Mouse (Mus musculus): ENCODE data around the gene Zc3h12b. TPM values are rescaled to one million over a fixed set of nuclear protein-coding genes. Genes with fewer than 3 reads are reported as not detected.
"Not testable (repeated sequence)": the region's sequence is repeated elsewhere in the genome, so short reads cannot be mapped to it uniquely, and the experiment has no call there.

Gene Zc3h12b
- 10 to 100 TPM; 24.4 to 24.5 TPM for total RNA-seq (2021)
- long read RNA-seq, partial matches to known transcripts, result 1 of 6 reads
- long read RNA-seq, other reads (novel, unspliced or antisense), result 3 of 6 reads

- peak; percentile 72 to 79 for DNase-seq (ENCODE audit: low spot score in 2 of 2)
These were observed at the start of gene Zc3h12b for GRCm38 (mm10) chrX:95711227-95712111. Gene Zc3h12b, plus strand, starts transcription at chrX:95711678.

GRCm38 (mm10) chrX:95682206-95682605 lies 29.3 kb upstream of the Zc3h12b start:
- DNase-seq (ENCODE audit: low spot score in 2 of 2), result no peak

- peak in 1 of 2 experiments; percentile 17 for DNase-seq (ENCODE audit: low spot score in 2 of 2)
These were observed 24.4 kb upstream of the Zc3h12b start for GRCm38 (mm10) chrX:95687119-95687518.

- DNase-seq (ENCODE audit: low spot score in 2 of 2), result no peak
These were observed 26.8 kb downstream of the Zc3h12b start for GRCm38 (mm10) chrX:95738253-95738652.

- no peak for DNase-seq (ENCODE audit: low spot score in 2 of 2)
These were observed 84.4 kb downstream of the Zc3h12b start for GRCm38 (mm10) chrX:95795881-95796280.

GRCm38 (mm10) chrX:95801790-95802189 lies 90.3 kb downstream of the Zc3h12b start:
- DNase-seq (ENCODE audit: low spot score in 2 of 2), result no peak

- no peak for DNase-seq (ENCODE audit: low spot score in 2 of 2)
These were observed 141.3 kb downstream of the Zc3h12b start for GRCm38 (mm10) chrX:95852806-95853205.

- no peak for DNase-seq (ENCODE audit: low spot score in 2 of 2)
These were observed 169.6 kb downstream of the Zc3h12b start for GRCm38 (mm10) chrX:95881111-95881510.

GRCm38 (mm10) chrX:95902716-95903115 lies 191.2 kb downstream of the Zc3h12b start:
- DNase-seq (ENCODE audit: low spot score in 2 of 2), result no peak

- DNase-seq (ENCODE audit: low spot score in 2 of 2), result no peak
These were observed 224.0 kb downstream of the Zc3h12b start for GRCm38 (mm10) chrX:95935481-95935880.

GRCm38 (mm10) chrX:95945496-95945895 lies 234.0 kb downstream of the Zc3h12b start:
- no peak for DNase-seq (ENCODE audit: low spot score in 2 of 2)

GRCm38 (mm10) chrX:95948135-95948534 lies 236.7 kb downstream of the Zc3h12b start:
- DNase-seq (ENCODE audit: low spot score in 2 of 2), result no peak

- peak; percentile 37 to 47 for DNase-seq (ENCODE audit: low spot score in 2 of 2)
These were observed 239.3 kb downstream of the Zc3h12b start for GRCm38 (mm10) chrX:95950776-95951175.

GRCm38 (mm10) chrX:95956497-95957293 lies 245.2 kb downstream of the Zc3h12b start, which contains the start of gene Las1l:
Gene Las1l, minus strand, starts transcription at chrX:95956962.
- peak; percentile 85 to 89 for DNase-seq (ENCODE audit: low spot score in 2 of 2)

GRCm38 (mm10) chrX:95957461-95957860 lies 246.0 kb downstream of the Zc3h12b start:
- DNase-seq (ENCODE audit: low spot score in 2 of 2), result not testable (repeated sequence)

GRCm38 (mm10) chrX:95963366-95963765 lies 251.9 kb downstream of the Zc3h12b start:
- DNase-seq (ENCODE audit: low spot score in 2 of 2), result no peak

GRCm38 (mm10) chrX:95965036-95965435 lies 253.6 kb downstream of the Zc3h12b start:
- DNase-seq (ENCODE audit: low spot score in 2 of 2), result no peak

- DNase-seq (ENCODE audit: low spot score in 2 of 2), result peak in 1 of 2 experiments; percentile 31
These were observed 256.5 kb downstream of the Zc3h12b start for GRCm38 (mm10) chrX:95967847-95968593.

- peak; percentile 55 to 68 for DNase-seq (ENCODE audit: low spot score in 2 of 2)
These were observed 257.1 kb downstream of the Zc3h12b start for GRCm38 (mm10) chrX:95968594-95968965.

GRCm38 (mm10) chrX:95969116-95969515 lies 257.6 kb downstream of the Zc3h12b start:
- DNase-seq (ENCODE audit: low spot score in 2 of 2), result no peak

- no peak for DNase-seq (ENCODE audit: low spot score in 2 of 2)
These were observed 258.5 kb downstream of the Zc3h12b start for GRCm38 (mm10) chrX:95969936-95970335.
